Mouse (Mus musculus): ENCODE data around the gene Lrp2bp. TPM values are rescaled to one million over a fixed set of nuclear protein-coding genes. Genes with fewer than 3 reads are reported as not detected.
A peak's percentile ranks its signal among the peaks of the same experiment; 100 is the strongest.

The Lrp2bp gene
- polyA plus RNA-seq, 1 experiment from 2014 or later: 0.64 TPM

DNA sequence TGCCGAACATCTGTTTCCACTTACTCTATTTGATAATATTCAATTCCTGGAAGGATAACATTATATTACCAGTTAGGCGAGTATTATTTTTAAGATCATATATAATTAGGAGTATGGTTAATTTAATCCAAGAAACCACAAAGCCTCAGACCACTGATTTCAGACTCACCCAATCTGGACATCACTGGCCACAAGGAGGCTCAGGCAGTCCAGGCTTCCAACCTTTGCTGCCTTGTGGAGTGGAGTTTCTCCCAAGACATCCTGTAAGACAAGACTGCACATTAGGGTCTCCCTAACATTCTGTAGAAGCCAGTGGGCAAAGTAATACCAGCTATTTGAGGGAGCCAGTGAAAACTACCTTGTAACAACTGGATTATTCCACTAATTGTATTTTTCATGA lies 875 bp upstream of the Lrp2bp start:
- H3K4me3 ChIP-seq: peak overlapping the region; percentile 54; the same call in 1 of the 2 replicates
- H3K36me3 ChIP-seq: peaks cover 28% of the 10 kb centered on the region
- peaks cover 5% of the 10 kb centered on the region; the same call in 1 of the 2 replicates for H3K4me1 ChIP-seq
- H3K4me2 ChIP-seq: peak overlapping the region; percentile 78
- no peaks in the 10 kb centered on the region for H3K9me3 ChIP-seq
- WGBS: 76% methylated on average over 2 of the region's 2 CpGs
- H3K9ac ChIP-seq: no peak overlapping the region
- ATAC-seq (ENCODE audit: borderline replicate concordance, extremely low read depth, low FRiP score, low TSS enrichment): no peak
- no peaks in the 10 kb centered on the region for H3K27me3 ChIP-seq
- H3K27ac ChIP-seq: no peak overlapping the region

DNA sequence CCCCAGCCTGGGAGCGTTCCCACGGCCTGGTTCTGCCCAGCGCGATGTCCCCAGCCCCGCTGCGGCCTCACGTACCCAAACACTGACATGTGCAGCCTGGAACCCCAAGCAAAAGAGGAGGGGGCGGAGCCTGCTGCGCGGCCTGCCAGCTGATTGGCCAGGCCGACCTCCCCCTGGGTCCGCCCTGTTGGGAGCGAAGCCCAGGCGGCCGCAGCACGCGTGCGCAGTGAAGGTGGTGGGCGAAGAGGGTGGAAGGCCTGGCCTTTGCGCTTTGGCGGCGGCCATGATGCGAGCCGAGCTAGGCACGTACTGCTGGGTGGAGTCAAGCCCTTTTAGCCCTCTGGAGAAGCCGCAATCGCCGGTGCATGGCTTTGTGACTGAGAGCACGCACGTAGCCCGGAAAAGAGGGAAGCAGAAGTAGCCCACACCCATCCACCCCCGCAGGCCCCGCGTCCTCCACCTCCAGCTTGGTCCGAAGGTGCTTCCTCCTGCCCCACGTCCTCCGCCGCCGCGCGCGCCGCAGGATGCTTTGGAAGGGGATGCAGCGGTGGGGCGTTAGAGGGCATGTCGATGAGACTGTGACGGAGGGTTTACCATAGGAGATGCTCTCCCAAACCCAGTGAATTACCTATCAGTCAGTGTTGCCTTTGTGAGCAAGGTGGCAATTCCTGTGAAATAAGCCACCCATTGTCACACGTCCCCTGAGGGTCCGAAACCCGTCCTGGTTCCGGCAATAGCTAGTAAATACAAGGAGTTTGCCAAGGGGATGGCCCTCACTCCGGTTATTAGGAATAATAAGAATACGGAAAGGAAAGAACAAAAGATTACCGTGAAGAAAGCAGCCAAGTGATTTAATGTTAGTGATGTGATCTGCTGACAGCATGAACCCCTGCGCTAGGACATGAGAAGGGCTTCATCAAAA lies 942 bp downstream of the Lrp2bp start:
- Histone ChIP-seq H3K4me2 (peak overlapping the region; percentile 78), H3K9me3 (no peaks in the 10 kb centered on the region), H3K9ac (peak overlapping the region; percentile 69), H3K36me3 (peaks cover 22% of the 10 kb centered on the region), H3K27me3 (no peaks in the 10 kb centered on the region), H3K4me1 (peaks cover 5% of the 10 kb centered on the region; the same call in 1 of the 2 replicates), H3K4me3 (peak overlapping the region; percentile 54), H3K27ac (peak overlapping the region; percentile 98)
- ATAC-seq (ENCODE audit: borderline replicate concordance, extremely low read depth, low FRiP score, low TSS enrichment): peak; percentile 99
- WGBS: 5% methylated on average over 55 of the region's 55 CpGs

DNA sequence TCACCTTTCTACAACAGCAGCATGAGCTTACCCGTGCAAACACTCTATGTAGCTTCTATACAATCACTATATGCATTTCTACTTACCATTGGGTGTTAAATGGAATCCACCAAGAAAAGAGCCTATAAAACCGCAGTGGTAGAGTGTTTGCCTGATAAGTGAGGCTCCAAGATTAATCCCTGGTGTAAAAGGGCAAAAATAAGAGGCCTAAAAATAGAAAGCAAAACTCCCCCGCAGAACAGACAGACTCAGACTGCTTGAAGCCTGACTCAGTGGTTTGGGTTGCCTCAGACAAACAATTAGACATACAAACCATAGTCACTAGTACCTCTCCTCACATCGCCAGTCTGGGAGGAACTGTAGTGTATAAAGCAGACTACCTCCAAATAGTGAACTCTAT lies 6.5 kb downstream of the Lrp2bp start, which contains the start of gene Ankrd37:
TSS of gene Ankrd37 (minus strand) at position 112 of the 400 bp plus-strand sequence.
- H3K9me3 ChIP-seq: no peaks in the 10 kb centered on the region
- peaks cover 3% of the 10 kb centered on the region for H3K4me1 ChIP-seq
- no peak within 1 kb of the TSS for H3K9ac ChIP-seq
- WGBS: 51% methylated on average over 4 of the region's 4 CpGs
- H3K36me3 ChIP-seq: no peaks in the 10 kb centered on the region
- no peak for ATAC-seq (ENCODE audit: borderline replicate concordance, extremely low read depth, low FRiP score, low TSS enrichment)
- H3K27ac ChIP-seq: peak within 1 kb of the TSS; percentile 11; the same call in 1 of the 2 replicates
- no peaks in the 10 kb centered on the region for H3K27me3 ChIP-seq
- no peak within 1 kb of the TSS for H3K4me2 ChIP-seq
- no peak within 1 kb of the TSS for H3K4me3 ChIP-seq

DNA sequence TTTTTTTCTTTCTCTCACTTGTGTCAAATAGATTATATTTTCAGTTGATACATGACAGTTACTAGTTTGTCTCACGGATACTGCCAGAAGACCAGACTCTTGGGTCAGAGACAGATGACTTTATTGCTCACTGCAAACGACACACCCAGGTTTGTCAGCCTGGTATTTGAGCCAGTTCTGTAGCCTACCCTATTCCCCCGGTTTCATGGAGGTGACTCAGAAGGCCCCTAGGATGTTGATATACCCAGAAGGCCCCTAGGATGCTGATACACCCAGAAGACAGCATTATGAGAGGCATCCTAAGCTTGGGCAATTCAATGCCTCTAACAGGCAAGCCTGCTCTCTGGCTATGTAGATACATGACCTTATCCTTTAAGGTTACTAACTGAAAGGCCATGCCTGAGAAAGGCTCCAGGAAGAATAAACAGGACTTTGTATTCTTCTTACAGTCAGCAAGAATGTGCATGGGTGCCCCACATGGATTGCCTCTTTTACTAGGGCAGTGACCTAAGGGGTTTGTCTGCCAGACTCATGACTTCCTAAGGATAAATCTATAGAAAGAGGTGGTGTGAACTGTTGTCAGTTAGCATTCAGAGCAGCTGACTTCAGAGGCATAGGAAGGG lies 8.1 kb downstream of the Lrp2bp start:
- Histone ChIP-seq H3K9ac (no peak overlapping the region), H3K36me3 (no peaks in the 10 kb centered on the region), H3K27me3 (no peaks in the 10 kb centered on the region), H3K4me1 (peaks cover 15% of the 10 kb centered on the region), H3K27ac (no peak overlapping the region), H3K9me3 (no peaks in the 10 kb centered on the region), H3K4me2 (no peak overlapping the region), H3K4me3 (no peak overlapping the region)
- ATAC-seq (ENCODE audit: borderline replicate concordance, extremely low read depth, low FRiP score, low TSS enrichment): no peak
- WGBS: 61% methylated on average over 3 of the region's 3 CpGs

DNA sequence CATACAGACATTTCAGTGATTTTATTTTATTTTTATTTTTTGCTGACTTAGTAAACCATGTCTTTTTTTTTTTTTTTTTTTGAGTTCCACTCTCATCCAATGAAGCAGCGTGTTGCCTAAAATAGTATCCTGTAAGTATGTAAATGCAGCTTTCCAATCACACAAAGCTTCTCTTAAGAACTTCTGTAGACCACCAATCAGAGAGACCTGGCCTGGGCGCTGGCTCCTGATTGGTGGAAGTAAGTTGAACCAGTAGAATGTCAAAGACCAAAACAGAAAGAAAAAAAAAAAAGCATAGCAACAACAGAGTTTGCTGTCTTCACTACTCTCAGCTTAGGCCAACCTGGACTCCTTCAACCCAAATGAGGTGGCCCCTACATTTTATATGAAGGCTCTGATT lies 11.2 kb downstream of the Lrp2bp start:
- H3K27me3 ChIP-seq: no peaks in the 10 kb centered on the region
- no peak overlapping the region for H3K9ac ChIP-seq

DNA sequence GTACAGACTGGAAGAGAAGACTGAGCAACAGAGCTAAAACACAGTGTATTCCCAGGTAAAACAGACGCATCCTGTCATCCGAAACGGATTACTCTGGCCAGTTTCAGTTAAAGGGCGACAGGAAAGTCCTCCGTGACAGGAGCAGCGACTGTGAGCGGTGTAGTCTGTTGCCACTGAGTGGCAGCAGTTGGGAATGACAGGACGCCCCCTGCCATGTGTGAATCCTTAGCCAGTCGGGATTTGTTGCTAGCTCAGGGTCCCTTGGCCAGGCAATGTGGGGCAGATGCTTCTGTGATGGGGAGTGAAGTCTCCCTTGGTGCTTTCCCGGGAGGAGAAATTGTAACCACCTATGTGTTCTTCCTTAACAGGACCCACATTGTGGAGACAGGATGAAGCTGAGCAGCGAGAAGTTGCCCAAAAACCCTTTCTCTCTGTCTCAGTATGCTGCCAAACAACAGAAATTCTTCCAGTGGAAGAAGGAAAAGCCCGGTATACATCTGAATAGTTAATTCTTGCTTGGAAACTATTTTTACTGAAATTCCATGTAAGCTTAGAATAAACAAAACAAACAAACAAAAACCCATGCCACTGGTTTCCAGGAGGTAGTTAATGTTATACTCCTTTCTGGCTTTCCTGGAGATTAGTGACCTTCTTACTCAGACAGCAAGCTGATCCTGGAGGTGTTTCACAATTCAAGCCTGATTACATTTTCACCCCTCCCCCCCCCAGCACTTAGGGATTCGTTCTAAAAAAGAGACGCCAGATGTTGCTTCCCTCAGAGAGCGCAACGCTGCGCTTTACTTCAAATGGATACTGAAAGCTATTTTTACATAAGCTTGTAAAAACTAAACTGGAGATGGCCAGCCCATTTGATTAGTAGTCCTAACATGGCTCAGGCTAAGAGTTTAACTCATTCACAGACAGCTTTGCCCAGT lies 11.9 kb downstream of the Lrp2bp start:
- peak overlapping the region; percentile 68 for H3K27ac ChIP-seq

More for the DNA sequence above, 11.2 kb downstream of the Lrp2bp start:
- 60% methylated on average over 2 of the region's 2 CpGs for WGBS
- peak overlapping the region; percentile 68 for H3K27ac ChIP-seq
- no peaks in the 10 kb centered on the region for H3K36me3 ChIP-seq
- no peaks in the 10 kb centered on the region for H3K9me3 ChIP-seq
- peak overlapping the region; percentile 45 for H3K4me2 ChIP-seq
- peaks cover 15% of the 10 kb centered on the region for H3K4me1 ChIP-seq
- H3K4me3 ChIP-seq: 0 out of 2 replicates have a peak overlapping the region, but pooled peaks have one; percentile 9
- peak; percentile 58; the same call in 1 of the 2 replicates for ATAC-seq (ENCODE audit: borderline replicate concordance, extremely low read depth, low FRiP score, low TSS enrichment)

DNA sequence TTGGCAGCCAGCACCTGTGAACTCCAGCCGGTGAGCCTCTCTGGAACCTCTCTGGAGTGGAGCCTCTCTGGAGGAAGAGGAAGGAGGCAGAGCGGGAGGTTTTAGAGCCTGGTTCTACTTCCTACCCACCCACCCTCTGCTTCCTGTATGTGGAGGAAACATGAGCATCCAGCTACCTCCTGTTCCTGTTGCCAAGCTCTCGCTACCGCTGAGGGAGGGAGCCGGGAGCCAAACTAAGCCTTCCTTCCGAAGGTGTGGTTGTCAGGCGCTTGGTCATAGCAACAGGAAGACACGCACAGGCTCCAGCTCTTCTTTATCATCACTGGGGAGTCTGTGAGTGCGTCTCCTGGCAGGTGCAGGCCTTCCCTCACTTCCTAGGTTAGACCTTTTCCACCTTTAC lies 23.1 kb downstream of the Lrp2bp start:
- 0 out of 2 replicates have a peak, but pooled peaks cover 4% of the 10 kb centered on the region for H3K36me3 ChIP-seq

More for the DNA sequence above, 11.9 kb downstream of the Lrp2bp start:
- H3K4me2 ChIP-seq: peak overlapping the region; percentile 45
- ATAC-seq (ENCODE audit: borderline replicate concordance, extremely low read depth, low FRiP score, low TSS enrichment): peak; percentile 78; the same call in 1 of the 2 replicates
- H3K4me1 ChIP-seq: peaks cover 15% of the 10 kb centered on the region
- no peaks in the 10 kb centered on the region for H3K36me3 ChIP-seq
- H3K9me3 ChIP-seq: no peaks in the 10 kb centered on the region
- no peaks in the 10 kb centered on the region for H3K27me3 ChIP-seq
- 8% methylated on average over 17 of the region's 17 CpGs for WGBS
- H3K4me3 ChIP-seq: 0 out of 2 replicates have a peak overlapping the region, but pooled peaks have one; percentile 9
- no peak overlapping the region for H3K9ac ChIP-seq

DNA sequence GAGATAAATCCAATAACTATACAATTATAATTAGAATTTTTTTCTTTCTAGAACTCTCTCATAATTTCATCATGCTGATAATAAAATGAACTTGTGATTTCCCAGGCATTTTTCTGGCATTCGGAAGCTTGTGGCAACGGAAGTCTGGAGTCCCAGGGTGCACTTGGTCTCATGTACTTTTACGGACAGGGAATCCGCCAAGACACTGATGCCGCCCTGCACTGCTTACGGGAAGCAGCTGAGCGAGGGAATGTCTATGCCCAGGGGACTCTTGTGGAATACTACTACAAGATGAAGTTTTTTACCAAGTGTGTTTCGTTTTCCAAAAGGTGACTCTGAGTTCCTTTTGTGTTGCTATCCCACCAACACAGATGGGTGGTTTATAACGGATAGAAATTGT lies 23.7 kb downstream of the Lrp2bp start:
- Histone ChIP-seq H3K36me3 (0 out of 2 replicates have a peak, but pooled peaks cover 4% of the 10 kb centered on the region), H3K27ac (no peak overlapping the region), H3K4me3 (no peak overlapping the region), H3K27me3 (no peaks in the 10 kb centered on the region), H3K9ac (no peak overlapping the region), H3K4me2 (no peak overlapping the region), H3K4me1 (peaks cover 13% of the 10 kb centered on the region; the same call in 1 of the 2 replicates), H3K9me3 (no peaks in the 10 kb centered on the region)
- whole genome bisulfite sequencing: 90% methylated on average over 9 of the region's 9 CpGs
- no peak for ATAC-seq (ENCODE audit: borderline replicate concordance, extremely low read depth, low FRiP score, low TSS enrichment)

More for the DNA sequence above, 23.1 kb downstream of the Lrp2bp start:
- H3K4me1 ChIP-seq: peaks cover 13% of the 10 kb centered on the region; the same call in 1 of the 2 replicates
- WGBS: 79% methylated on average over 9 of the region's 9 CpGs
- H3K4me2 ChIP-seq: no peak overlapping the region
- no peak overlapping the region for H3K9ac ChIP-seq
- H3K4me3 ChIP-seq: no peak overlapping the region
- H3K27ac ChIP-seq: no peak overlapping the region
- no peaks in the 10 kb centered on the region for H3K27me3 ChIP-seq
- ATAC-seq (ENCODE audit: borderline replicate concordance, extremely low read depth, low FRiP score, low TSS enrichment): no peak
- H3K9me3 ChIP-seq: no peaks in the 10 kb centered on the region

DNA sequence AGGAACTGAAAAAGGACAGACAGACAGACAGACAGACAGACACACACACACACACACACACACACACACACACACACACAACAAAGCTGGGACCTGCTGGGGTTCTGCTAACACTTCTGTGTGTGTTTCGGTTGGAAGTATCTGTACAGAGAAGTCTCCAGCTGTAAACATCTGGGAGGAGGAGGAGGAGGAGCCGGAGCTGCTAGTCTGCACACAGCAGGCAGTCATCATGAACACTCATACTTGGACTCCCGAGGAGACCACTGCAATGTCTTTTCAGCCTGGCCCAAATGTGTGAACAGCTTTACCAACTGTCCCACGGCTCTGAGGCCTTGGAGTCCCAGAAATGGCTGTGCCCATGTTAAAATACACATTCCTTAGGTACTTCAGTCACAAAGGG lies 25.3 kb downstream of the Lrp2bp start:
- WGBS: 21% methylated on average over 4 of the region's 4 CpGs
- peak; percentile 97 for ATAC-seq (ENCODE audit: borderline replicate concordance, extremely low read depth, low FRiP score, low TSS enrichment)
- H3K27ac ChIP-seq: peak overlapping the region; percentile 74

DNA sequence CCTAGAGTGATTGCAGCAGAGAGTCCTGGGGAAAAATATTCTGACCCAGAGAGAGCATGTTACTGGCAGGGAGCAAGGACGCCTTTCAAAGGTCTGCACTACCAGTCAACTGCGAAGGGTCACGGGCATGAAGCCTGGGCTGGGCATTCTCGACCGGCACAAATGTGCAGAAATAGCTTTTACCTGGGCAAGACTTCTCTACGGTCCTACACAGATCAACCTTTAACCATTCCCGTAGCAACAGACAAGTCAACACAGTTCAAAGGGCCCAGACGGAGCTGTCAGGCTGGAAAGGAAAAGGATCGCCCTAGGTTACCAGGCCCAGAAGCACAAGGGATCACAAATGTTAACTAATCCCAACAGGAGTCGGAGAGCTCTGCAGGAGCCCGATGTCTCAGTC lies 37.1 kb downstream of the Lrp2bp start:
- no peak overlapping the region for H3K27ac ChIP-seq
- WGBS: 67% methylated on average over 11 of the region's 11 CpGs
- H3K9ac ChIP-seq: no peak overlapping the region
- no peak overlapping the region for H3K4me3 ChIP-seq
- H3K9me3 ChIP-seq: no peaks in the 10 kb centered on the region
- H3K4me2 ChIP-seq: no peak overlapping the region
- no peak for ATAC-seq (ENCODE audit: borderline replicate concordance, extremely low read depth, low FRiP score, low TSS enrichment)
- H3K4me1 ChIP-seq: 0 out of 2 replicates have a peak, but pooled peaks cover 4% of the 10 kb centered on the region
- H3K27me3 ChIP-seq: no peaks in the 10 kb centered on the region
- peaks cover 6% of the 10 kb centered on the region; the same call in 1 of the 2 replicates for H3K36me3 ChIP-seq

More for the DNA sequence above, 25.3 kb downstream of the Lrp2bp start:
- H3K27me3 ChIP-seq: no peaks in the 10 kb centered on the region
- H3K4me2 ChIP-seq: no peak overlapping the region
- H3K4me3 ChIP-seq: no peak overlapping the region
- no peak overlapping the region for H3K9ac ChIP-seq
- H3K4me1 ChIP-seq: peaks cover 13% of the 10 kb centered on the region; the same call in 1 of the 2 replicates
- H3K9me3 ChIP-seq: no peaks in the 10 kb centered on the region
- 0 out of 2 replicates have a peak, but pooled peaks cover 4% of the 10 kb centered on the region for H3K36me3 ChIP-seq

DNA sequence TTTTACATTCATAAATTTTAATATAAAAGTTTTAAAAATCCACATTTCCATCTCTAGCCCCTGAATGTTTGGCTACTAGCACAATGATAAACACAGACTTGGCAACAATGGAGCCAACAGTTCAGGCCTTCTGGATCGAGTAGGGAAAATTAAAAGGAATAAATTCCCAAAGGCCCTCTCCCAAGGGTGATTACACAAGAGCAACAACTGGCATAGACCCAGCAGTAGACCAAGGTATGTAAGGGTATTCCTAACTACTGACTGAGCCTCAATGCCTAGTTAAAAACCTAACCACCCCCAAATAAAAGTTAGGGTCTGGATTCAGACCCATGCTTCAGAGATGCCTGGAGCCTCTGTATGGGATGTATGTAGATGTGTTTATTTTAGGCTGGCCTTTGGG lies 40.6 kb downstream of the Lrp2bp start:
- no peak overlapping the region for H3K9ac ChIP-seq
- H3K4me2 ChIP-seq: no peak overlapping the region
- ATAC-seq (ENCODE audit: borderline replicate concordance, extremely low read depth, low FRiP score, low TSS enrichment): no peak
- no peak overlapping the region for H3K4me3 ChIP-seq
- no peaks in the 10 kb centered on the region for H3K9me3 ChIP-seq
- no peaks in the 10 kb centered on the region for H3K4me1 ChIP-seq
- peaks cover 6% of the 10 kb centered on the region for H3K36me3 ChIP-seq
- no peak overlapping the region for H3K27ac ChIP-seq
- no peaks in the 10 kb centered on the region for H3K27me3 ChIP-seq
- 66% methylated on average over 1 of the region's 1 CpGs for WGBS

All from lung, embryonic 15.5 days (tissue).